Mouse (Mus musculus) left cerebral cortex, adult 11 months (tissue): Measurements from ENCODE around the gene Elmsan1.
"Not testable (repeated sequence)": the region's sequence is repeated elsewhere in the genome, so short reads cannot be mapped to it uniquely, and the experiment has no call there.

Experiments used
- DNase-seq: peaks from one replicate; pipeline ENCODE4 v3.0.0; 2022; ENCODE audit warnings: low spot score

The Elmsan1 gene

GRCm38 (mm10) chr12:84218289-84219120, at the start of gene Elmsan1:
Gene Elmsan1, minus strand, starts transcription at chr12:84218881.
- no peak for DNase-seq

- no peak for DNase-seq
Measured at GRCm38 (mm10) chr12:84267264-84267663, 48.6 kb upstream of the Elmsan1 start.

GRCm38 (mm10) chr12:84260363-84260762, 41.7 kb upstream of the Elmsan1 start:
- no peak for DNase-seq

GRCm38 (mm10) chr12:84254886-84255285, 36.2 kb upstream of the Elmsan1 start:
- no peak for DNase-seq

GRCm38 (mm10) chr12:84252811-84253210, 34.1 kb upstream of the Elmsan1 start:
- no peak for DNase-seq

GRCm38 (mm10) chr12:84249217-84249616, 30.5 kb upstream of the Elmsan1 start:
- DNase-seq = peak; percentile 22

- DNase-seq = no peak
Measured at GRCm38 (mm10) chr12:84245683-84246082, 27.0 kb upstream of the Elmsan1 start.

GRCm38 (mm10) chr12:84243076-84243770, 24.5 kb upstream of the Elmsan1 start:
- DNase-seq = no peak

GRCm38 (mm10) chr12:84237036-84237435, 18.4 kb upstream of the Elmsan1 start:
- not testable (repeated sequence) for DNase-seq

GRCm38 (mm10) chr12:84235981-84236752, 17.5 kb upstream of the Elmsan1 start:
- DNase-seq = no peak

- no peak for DNase-seq
Measured at GRCm38 (mm10) chr12:84235577-84235976, 16.9 kb upstream of the Elmsan1 start.

GRCm38 (mm10) chr12:84233488-84234100, 14.9 kb upstream of the Elmsan1 start:
- DNase-seq = no peak

GRCm38 (mm10) chr12:84226117-84226840, 7.6 kb upstream of the Elmsan1 start:
- DNase-seq = no peak

- no peak for DNase-seq
Measured at GRCm38 (mm10) chr12:84222405-84222961, 3.8 kb upstream of the Elmsan1 start.

- no peak for DNase-seq
Measured at GRCm38 (mm10) chr12:84220951-84221891, 2.5 kb upstream of the Elmsan1 start.

- no peak for DNase-seq
Measured at GRCm38 (mm10) chr12:84220515-84220914, 1.8 kb upstream of the Elmsan1 start.

- no peak for DNase-seq
Measured at GRCm38 (mm10) chr12:84219121-84219561, 460 bp upstream of the Elmsan1 start.

- DNase-seq = no peak
Measured at GRCm38 (mm10) chr12:84217508-84218131, 1.1 kb downstream of the Elmsan1 start.

GRCm38 (mm10) chr12:84217111-84217507, 1.6 kb downstream of the Elmsan1 start:
- DNase-seq = no peak
